Mouse (Mus musculus) C2C12 (cell line): ENCODE measurements around the gene Tmem209.

ENCODE experiments used
- CEBPB ChIP-seq: IDR thresholded peaks from one replicate; pipeline ENCODE4 v1.6.1; 2011; ENCODE audit warnings: low read depth, mild to moderate bottlenecking, control low read depth, moderate library complexity
- CTCF ChIP-seq: IDR thresholded peaks from one replicate; pipeline ENCODE4 v1.5.1; 2011; ENCODE audit not compliant: control insufficient read depth, insufficient read depth, insufficient read length
- MAX ChIP-seq: IDR thresholded peaks from one replicate; pipeline ENCODE4 v1.6.1; 2011; ENCODE audit warnings: mild to moderate bottlenecking, control low read depth
- MYOD1 ChIP-seq: IDR thresholded peaks from one replicate; pipeline ENCODE4 v1.6.1; 2011; ENCODE audit warnings: low read depth; ENCODE audit not compliant: control insufficient read depth, insufficient read length
- MYOG ChIP-seq: IDR thresholded peaks from one replicate; pipeline ENCODE4 v1.6.1; 2011; ENCODE audit not compliant: control insufficient read depth, insufficient read length; ENCODE audit errors: extremely low read depth
- USF1 ChIP-seq: IDR thresholded peaks from one replicate; pipeline ENCODE4 v1.6.1; 2011; ENCODE audit warnings: low read depth, mild to moderate bottlenecking, control low read depth, moderate library complexity

GRCm38 (mm10) chr6:30553381-30554010 lies 43.9 kb upstream of the Tmem209 start:
- no peak for TF ChIP-seq CTCF
- no peak for TF ChIP-seq MYOD1
- no peak for TF ChIP-seq MAX
- no peak for TF ChIP-seq USF1
- no peak for TF ChIP-seq CEBPB
- no peak for TF ChIP-seq MYOG
